Mouse (Mus musculus) c-Kit-positive CD71-negative TER-119-negative erythroid progenitor cells, embryonic 14.5 days (primary cell): ENCODE measurements around the gene Pkp3.
A peak's percentile ranks its signal among the peaks of the same experiment; 100 is the strongest.

Experiments
- DNase-seq: peaks from one replicate; pipeline ENCODE4 v3.0.0-alpha.2; 2013; ENCODE audit warnings: low read depth

Gene Pkp3

GRCm38 (mm10) chr7:141094487-141095205 is 16.6 kb downstream of the Pkp3 start:
- no peak for DNase-seq

GRCm38 (mm10) chr7:141096021-141096420 is 18.0 kb downstream of the Pkp3 start:
- no peak for DNase-seq

GRCm38 (mm10) chr7:141096649-141097056 is 18.6 kb downstream of the Pkp3 start:
- DNase-seq = peak; percentile 82

- DNase-seq = no peak
These were observed 19.2 kb downstream of the Pkp3 start for GRCm38 (mm10) chr7:141097177-141097576.

- DNase-seq = no peak
These were observed 22.1 kb downstream of the Pkp3 start, which contains the start of gene Sigirr for GRCm38 (mm10) chr7:141099911-141100691. Gene Sigirr (minus strand): TSS chr7:141100572.

GRCm38 (mm10) chr7:141103161-141103560 is 25.1 kb downstream of the Pkp3 start:
- no peak for DNase-seq

GRCm38 (mm10) chr7:141115874-141116273 is 37.9 kb downstream of the Pkp3 start:
- DNase-seq = no peak

GRCm38 (mm10) chr7:141117636-141118035 is 39.6 kb downstream of the Pkp3 start, which contains the start of gene Ano9:
Gene Ano9 (minus strand): TSS chr7:141117806.
- no peak for DNase-seq

GRCm38 (mm10) chr7:141119487-141119886 is 41.5 kb downstream of the Pkp3 start:
- no peak for DNase-seq

- DNase-seq = no peak
These were observed 42.6 kb downstream of the Pkp3 start for GRCm38 (mm10) chr7:141120605-141121004.

- no peak for DNase-seq
These were observed 43.1 kb downstream of the Pkp3 start for GRCm38 (mm10) chr7:141121051-141121531.

GRCm38 (mm10) chr7:141122245-141122644 is 44.2 kb downstream of the Pkp3 start, which contains the start of gene Ptdss2:
Gene Ptdss2 (plus strand): TSS chr7:141122382.
- no peak for DNase-seq

- peak; percentile 98 for DNase-seq
These were observed 44.9 kb downstream of the Pkp3 start for GRCm38 (mm10) chr7:141122689-141123516.

- no peak for DNase-seq
These were observed 45.5 kb downstream of the Pkp3 start for GRCm38 (mm10) chr7:141123517-141123856.

- DNase-seq = peak; percentile 80
These were observed 53.2 kb downstream of the Pkp3 start for GRCm38 (mm10) chr7:141131024-141131820.

- DNase-seq = peak; percentile 40
These were observed 54.1 kb downstream of the Pkp3 start for GRCm38 (mm10) chr7:141131904-141132755.
